Mouse (Mus musculus) hindbrain, embryonic 15.5 days (tissue): ENCODE data around the gene Calcb. TPM values are rescaled to one million over a fixed set of nuclear protein-coding genes. Genes with fewer than 3 reads are reported as not detected.

Source experiments
- ATAC-seq: fragments of 200-750 bp; cut with Nextera tagmentation; 2 replicates; pipeline ENCODE4 v1.8.0; 2017; ENCODE audit warnings: low read depth, moderate number of reproducible peaks, moderate TSS enrichment; ENCODE audit not compliant: low FRiP score
- H3K27ac ChIP-seq: fragments of 300-500 bp; sonication (generic); replicated peaks from 2 replicates; pipeline ENCODE4 v1.5.1; 2015; ENCODE audit warnings: mild to moderate bottlenecking, inconsistent platforms
- H3K27me3 ChIP-seq: fragments of 300-500 bp; sonication (generic); 2 replicates; pipeline ENCODE4 v1.6.1; 2015; ENCODE audit warnings: control low read depth, inconsistent platforms
- H3K36me3 ChIP-seq: fragments of 300-500 bp; sonication (generic); 2 replicates; pipeline ENCODE4 v1.6.1; 2015; ENCODE audit warnings: control low read depth, inconsistent platforms
- H3K4me1 ChIP-seq: fragments of 300-500 bp; sonication (generic); replicated peaks from 2 replicates; pipeline ENCODE4 v1.6.1; 2015; ENCODE audit warnings: control low read depth, inconsistent platforms
- H3K4me2 ChIP-seq: fragments of 300-500 bp; sonication (generic); 2 replicates; pipeline ENCODE4 v1.6.1; 2015; ENCODE audit warnings: moderate library complexity, mild to moderate bottlenecking, inconsistent platforms
- H3K4me3 ChIP-seq: fragments of 300-500 bp; sonication (generic); 2 replicates; pipeline ENCODE4 v1.5.1; 2015; ENCODE audit warnings: mild to moderate bottlenecking, inconsistent platforms
- H3K9ac ChIP-seq: fragments of 300-500 bp; sonication (generic); 2 replicates; pipeline ENCODE4 v1.6.1; 2015; ENCODE audit warnings: inconsistent platforms
- H3K9me3 ChIP-seq: fragments of 300-500 bp; sonication (generic); 2 replicates; pipeline ENCODE4 v1.6.1; 2016; ENCODE audit warnings: control low read depth, inconsistent platforms
- WGBS: fragments of 180-500 bp; shearing (Covaris S2); methylation state at CpG from one replicate; pipeline ENCODE4 v1.1.7; 2015; 5-methylcytosine and 5-hydroxymethylcytosine counted together
- polyA plus RNA-seq: library from polyadenylated mRNA; unstranded; fragments of >200 nt; fragmentation: Nextera tagmentation; extraction: Ambion mirVana; gene quantifications from 2 replicates; pipeline ENCODE4 v1.2.1, GENCODE M21; 2015

Calcb gene
- polyA plus RNA-seq, 1 experiment from 2014 or later = 4.5 TPM

GRCm38 (mm10) chr7:114736256-114736655, 17.8 kb downstream of the Calcb start:
- 53% methylated on average over 5 of the region's 5 CpGs for WGBS
- ATAC-seq = no peak

GRCm38 (mm10) chr7:114738166-114738565, 19.7 kb downstream of the Calcb start:
- ATAC-seq = no peak
- no peak overlapping the region for H3K9ac ChIP-seq
- no peak overlapping the region for H3K4me3 ChIP-seq
- H3K27ac ChIP-seq = no peak overlapping the region
- H3K36me3 ChIP-seq = no peaks in the 10 kb centered on the region
- H3K9me3 ChIP-seq = no peaks in the 10 kb centered on the region
- no peaks in the 10 kb centered on the region for H3K4me1 ChIP-seq
- no peak overlapping the region for H3K4me2 ChIP-seq
- H3K27me3 ChIP-seq = no peaks in the 10 kb centered on the region

More at GRCm38 (mm10) chr7:114736256-114736655, 17.8 kb downstream of the Calcb start:
- H3K4me2 ChIP-seq = no peak overlapping the region
- no peaks in the 10 kb centered on the region for H3K27me3 ChIP-seq
- no peak overlapping the region for H3K27ac ChIP-seq
- H3K4me3 ChIP-seq = no peak overlapping the region
- no peaks in the 10 kb centered on the region for H3K36me3 ChIP-seq
- no peaks in the 10 kb centered on the region for H3K4me1 ChIP-seq
- H3K9me3 ChIP-seq = no peaks in the 10 kb centered on the region
- no peak overlapping the region for H3K9ac ChIP-seq

GRCm38 (mm10) chr7:114740360-114741165, 22.1 kb downstream of the Calcb start:
- WGBS = 35% methylated on average over 6 of the region's 6 CpGs
- Histone ChIP-seq H3K4me2 (no peak overlapping the region), H3K27me3 (0 out of 2 replicates have a peak, but pooled peaks cover 3% of the 10 kb centered on the region), H3K36me3 (no peaks in the 10 kb centered on the region), H3K9ac (no peak overlapping the region), H3K4me3 (no peak overlapping the region), H3K9me3 (no peaks in the 10 kb centered on the region), H3K4me1 (peaks cover 9% of the 10 kb centered on the region), H3K27ac (no peak overlapping the region)
- no peak for ATAC-seq

- H3K4me3 ChIP-seq = no peak within 1 kb of the TSS
- WGBS = 79% methylated on average over 5 of the region's 5 CpGs
- no peak within 1 kb of the TSS for H3K4me2 ChIP-seq
- H3K4me1 ChIP-seq = peaks cover 14% of the 10 kb centered on the region
- no peak within 1 kb of the TSS for H3K9ac ChIP-seq
- H3K27ac ChIP-seq = no peak within 1 kb of the TSS
- H3K27me3 ChIP-seq = 0 out of 2 replicates have a peak, but pooled peaks cover 3% of the 10 kb centered on the region
- no peaks in the 10 kb centered on the region for H3K36me3 ChIP-seq
- ATAC-seq = no peak
- no peaks in the 10 kb centered on the region for H3K9me3 ChIP-seq
Observed at GRCm38 (mm10) chr7:114743022-114743780, 24.8 kb downstream of the Calcb start, which contains the start of gene Insc. Insc (plus strand) TSS chr7:114743694.

GRCm38 (mm10) chr7:114744639-114745245, 26.3 kb downstream of the Calcb start:
- Histone ChIP-seq H3K27me3 (0 out of 2 replicates have a peak, but pooled peaks cover 3% of the 10 kb centered on the region), H3K4me3 (no peak overlapping the region), H3K4me1 (peaks cover 14% of the 10 kb centered on the region), H3K4me2 (peak overlapping the region; percentile 86), H3K27ac (no peak overlapping the region), H3K36me3 (no peaks in the 10 kb centered on the region), H3K9ac (no peak overlapping the region), H3K9me3 (no peaks in the 10 kb centered on the region)
- 0 out of 2 replicates have a peak, but pooled peaks have one; percentile 17 for ATAC-seq
- 47% methylated on average over 3 of the region's 3 CpGs for WGBS

- no peak overlapping the region for H3K27ac ChIP-seq
- 5% methylated on average over 32 of the region's 34 CpGs for WGBS
- H3K4me1 ChIP-seq = peaks cover 14% of the 10 kb centered on the region
Observed at GRCm38 (mm10) chr7:114745481-114746271, 27.2 kb downstream of the Calcb start.

GRCm38 (mm10) chr7:114747596-114747995, 29.2 kb downstream of the Calcb start:
- 44% methylated on average over 3 of the region's 3 CpGs for WGBS
- Histone ChIP-seq H3K9me3 (no peaks in the 10 kb centered on the region), H3K4me1 (peaks cover 14% of the 10 kb centered on the region), H3K27me3 (0 out of 2 replicates have a peak, but pooled peaks cover 3% of the 10 kb centered on the region), H3K36me3 (no peaks in the 10 kb centered on the region), H3K4me3 (no peak overlapping the region), H3K4me2 (no peak overlapping the region), H3K27ac (no peak overlapping the region), H3K9ac (no peak overlapping the region)
- no peak for ATAC-seq

More at GRCm38 (mm10) chr7:114745481-114746271, 27.2 kb downstream of the Calcb start:
- Histone ChIP-seq H3K36me3 (no peaks in the 10 kb centered on the region), H3K27me3 (0 out of 2 replicates have a peak, but pooled peaks cover 3% of the 10 kb centered on the region), H3K9ac (peak overlapping the region; percentile 44), H3K9me3 (no peaks in the 10 kb centered on the region), H3K4me3 (peak overlapping the region; percentile 41), H3K4me2 (peak overlapping the region; percentile 86)
- ATAC-seq = peak; percentile 79

GRCm38 (mm10) chr7:114748239-114748638, 29.8 kb downstream of the Calcb start:
- Histone ChIP-seq H3K4me1 (peaks cover 14% of the 10 kb centered on the region), H3K27me3 (0 out of 2 replicates have a peak, but pooled peaks cover 3% of the 10 kb centered on the region), H3K4me3 (no peak overlapping the region), H3K27ac (no peak overlapping the region), H3K9me3 (no peaks in the 10 kb centered on the region), H3K4me2 (no peak overlapping the region), H3K36me3 (no peaks in the 10 kb centered on the region), H3K9ac (no peak overlapping the region)
- WGBS = 65% methylated on average over 4 of the region's 4 CpGs
- ATAC-seq = no peak

GRCm38 (mm10) chr7:114753471-114753870, 35.0 kb downstream of the Calcb start:
- Histone ChIP-seq H3K27me3 (no peaks in the 10 kb centered on the region), H3K9ac (no peak overlapping the region), H3K4me3 (no peak overlapping the region), H3K4me2 (no peak overlapping the region), H3K27ac (no peak overlapping the region), H3K36me3 (no peaks in the 10 kb centered on the region), H3K4me1 (no peaks in the 10 kb centered on the region), H3K9me3 (no peaks in the 10 kb centered on the region)
- no peak for ATAC-seq
- 34% methylated on average over 2 of the region's 2 CpGs for WGBS

GRCm38 (mm10) chr7:114754196-114754595, 35.8 kb downstream of the Calcb start:
- no peak for ATAC-seq
- Histone ChIP-seq H3K4me2 (no peak overlapping the region), H3K9ac (no peak overlapping the region), H3K27me3 (no peaks in the 10 kb centered on the region), H3K36me3 (no peaks in the 10 kb centered on the region), H3K4me1 (no peaks in the 10 kb centered on the region), H3K9me3 (no peaks in the 10 kb centered on the region), H3K27ac (no peak overlapping the region), H3K4me3 (no peak overlapping the region)
- WGBS = 21% methylated on average over 1 of the region's 1 CpGs

GRCm38 (mm10) chr7:114754626-114755025, 36.2 kb downstream of the Calcb start:
- no peaks in the 10 kb centered on the region for H3K27me3 ChIP-seq
- H3K9ac ChIP-seq = no peak overlapping the region
- no peak overlapping the region for H3K27ac ChIP-seq
- H3K36me3 ChIP-seq = no peaks in the 10 kb centered on the region
- H3K4me1 ChIP-seq = no peaks in the 10 kb centered on the region
- H3K4me2 ChIP-seq = no peak overlapping the region
- no peak overlapping the region for H3K4me3 ChIP-seq
- WGBS = 84% methylated on average over 8 of the region's 8 CpGs
- ATAC-seq = no peak
- H3K9me3 ChIP-seq = no peaks in the 10 kb centered on the region
